Mouse (Mus musculus) ES-E14 (cell line): ENCODE results near the gene St6galnac5.

Experiments used
- HCFC1 ChIP-seq: IDR thresholded peaks from 2 replicates; pipeline ENCODE4 v1.6.1; 2012; ENCODE audit warnings: low read length, inconsistent platforms, borderline replicate concordance; ENCODE audit not compliant: insufficient read depth
- ZC3H11A ChIP-seq: IDR thresholded peaks from 2 replicates; pipeline ENCODE4 v1.6.1; 2012; ENCODE audit warnings: low read depth, mild to moderate bottlenecking, inconsistent platforms, low read length, borderline replicate concordance
- ZNF384 ChIP-seq: IDR thresholded peaks from 2 replicates; pipeline ENCODE4 v1.6.1; 2012; ENCODE audit warnings: low read depth, low read length, inconsistent platforms

DNA sequence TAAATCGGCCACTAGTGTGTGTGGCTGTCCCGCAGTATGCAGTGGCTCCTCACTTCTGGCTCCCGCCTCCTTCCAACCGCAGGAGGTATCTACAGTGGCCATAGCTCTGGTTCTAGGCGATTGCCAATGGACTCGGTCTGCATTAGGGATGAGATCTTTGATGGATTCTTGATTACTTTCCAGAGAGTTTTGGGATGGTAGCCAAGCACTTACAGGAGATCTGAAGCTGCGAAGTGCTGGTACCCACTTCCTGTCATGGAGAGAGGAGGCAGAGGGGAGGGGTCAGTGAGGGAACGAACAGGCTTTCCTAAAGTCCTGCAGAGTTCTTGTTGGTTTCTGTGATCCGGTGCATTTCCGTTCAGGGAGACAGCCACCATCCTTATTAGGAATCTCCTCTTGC is 36.0 kb upstream of the St6galnac5 start:
- TF ChIP-seq ZC3H11A (no peak), ZNF384 (no peak), HCFC1 (no peak)
